Mouse (Mus musculus): Measurements from ENCODE around the gene Kat8.

DNA sequence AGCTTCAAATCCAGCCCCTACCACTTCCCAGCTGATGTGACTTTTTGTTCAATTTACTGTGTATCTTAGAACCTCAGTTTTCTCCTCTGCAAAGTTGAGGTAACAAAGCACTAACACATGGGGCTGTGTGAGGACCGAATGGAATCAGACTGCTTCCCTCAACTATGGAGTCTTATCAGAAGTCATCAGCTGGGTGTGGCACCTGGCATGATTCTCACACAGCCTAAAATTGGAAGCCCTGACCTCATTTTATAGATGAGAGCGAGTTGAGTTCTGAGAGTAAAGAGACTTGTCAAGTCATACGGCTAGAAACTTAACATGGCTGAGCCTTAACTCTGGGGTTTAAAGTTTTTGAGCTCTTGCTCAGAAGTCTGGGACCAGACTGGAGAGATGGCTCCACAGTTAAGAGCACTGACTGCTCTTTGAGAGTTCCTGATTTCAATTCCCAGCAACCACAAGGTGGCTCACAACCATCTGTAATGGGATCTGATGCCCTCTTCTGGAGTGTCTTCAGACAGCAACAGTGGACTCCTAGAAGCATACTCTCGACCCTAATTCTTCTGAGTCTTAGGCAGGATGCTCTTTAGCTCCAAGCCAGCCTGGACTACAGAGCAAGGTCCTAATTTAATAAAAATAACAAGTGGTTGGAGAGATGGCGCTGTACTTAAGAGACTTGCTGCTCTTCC, 42.0 kb upstream of the Kat8 start:
- TF ChIP-seq CTCF (IDR thresholded peaks at IDR 0.05; ENCODE audit: insufficient read depth, low read depth, low read length): no peak
- no peak for TF ChIP-seq POLR2A (IDR thresholded peaks at IDR 0.05; ENCODE audit: insufficient read depth, low read depth, low read length)

Measured in olfactory bulb, adult 2 months (tissue).